Mouse (Mus musculus) heart, embryonic 16.5 days (tissue): ENCODE measurements around the gene Ubr3. TPM values are rescaled to one million over a fixed set of nuclear protein-coding genes. Genes with fewer than 3 reads are reported as not detected.

Experiments used
- ATAC-seq: fragments of 200-750 bp; cut with Nextera tagmentation; replicated peaks from 2 replicates; pipeline ENCODE4 v1.8.0; 2017; ENCODE audit warnings: moderate number of reproducible peaks; ENCODE audit not compliant: insufficient read depth, low FRiP score; ENCODE audit errors: extremely low read depth
- H3K27ac ChIP-seq: fragments of 300-500 bp; sonication (generic); 2 replicates; pipeline ENCODE4 v1.5.1; 2014; ENCODE audit warnings: mild to moderate bottlenecking, low read length, control low read depth, moderate library complexity
- H3K27me3 ChIP-seq: fragments of 300-500 bp; sonication (generic); 2 replicates; pipeline ENCODE4 v1.6.1; 2014; ENCODE audit warnings: low read length, mixed read lengths; ENCODE audit not compliant: control insufficient read depth, insufficient read depth
- H3K36me3 ChIP-seq: fragments of 300-500 bp; sonication (generic); 2 replicates; pipeline ENCODE4 v1.6.1; 2014; ENCODE audit not compliant: control insufficient read depth, insufficient read depth
- H3K4me1 ChIP-seq: fragments of 300-500 bp; sonication (generic); 2 replicates; pipeline ENCODE4 v1.6.1; 2014; ENCODE audit warnings: low read length, mixed read lengths; ENCODE audit not compliant: control insufficient read depth, insufficient read depth
- H3K4me2 ChIP-seq: fragments of 300-500 bp; sonication (generic); 2 replicates; pipeline ENCODE4 v1.6.1; 2014; ENCODE audit warnings: low read depth, mild to moderate bottlenecking, control low read depth, low read length
- H3K4me3 ChIP-seq: fragments of 300-500 bp; sonication (generic); 2 replicates; pipeline ENCODE4 v1.5.1; 2014; ENCODE audit warnings: mild to moderate bottlenecking, control low read depth, low read length
- H3K9ac ChIP-seq: fragments of 300-500 bp; sonication (generic); 2 replicates; pipeline ENCODE4 v1.6.1; 2014; ENCODE audit warnings: low read length, control low read depth
- H3K9me3 ChIP-seq: fragments of 300-500 bp; sonication (generic); replicated peaks from 2 replicates; pipeline ENCODE4 v1.6.1; 2016; ENCODE audit warnings: low read length; ENCODE audit not compliant: control insufficient read depth
- WGBS: fragments of 180-500 bp; shearing (Covaris S2); extraction: QIAGEN DNeasy Blood & Tissue Kit; methylation state at CpG from one replicate; pipeline ENCODE4 v1.1.7; 2014; 5-methylcytosine and 5-hydroxymethylcytosine counted together
- polyA plus RNA-seq: library from polyadenylated mRNA; unstranded; fragments of >200 nt; fragmentation: Nextera tagmentation; extraction: Ambion mirVana; gene quantifications from 2 replicates; pipeline ENCODE4 v1.2.1, GENCODE M21; 2015

Gene Ubr3
- polyA plus RNA-seq, 1 experiment from 2014 or later = 11.1 TPM

GRCm38 (mm10) chr2:70034895-70035294, 137.8 kb downstream of the Ubr3 start:
- 78% methylated on average over 5 of the region's 5 CpGs for WGBS
- Histone ChIP-seq H3K36me3 (no peaks in the 10 kb centered on the region), H3K4me3 (no peak overlapping the region), H3K9me3 (no peaks in the 10 kb centered on the region), H3K4me2 (no peak overlapping the region), H3K27ac (no peak overlapping the region), H3K9ac (no peak overlapping the region), H3K27me3 (no peaks in the 10 kb centered on the region), H3K4me1 (no peaks in the 10 kb centered on the region)
- ATAC-seq = no peak

DNA sequence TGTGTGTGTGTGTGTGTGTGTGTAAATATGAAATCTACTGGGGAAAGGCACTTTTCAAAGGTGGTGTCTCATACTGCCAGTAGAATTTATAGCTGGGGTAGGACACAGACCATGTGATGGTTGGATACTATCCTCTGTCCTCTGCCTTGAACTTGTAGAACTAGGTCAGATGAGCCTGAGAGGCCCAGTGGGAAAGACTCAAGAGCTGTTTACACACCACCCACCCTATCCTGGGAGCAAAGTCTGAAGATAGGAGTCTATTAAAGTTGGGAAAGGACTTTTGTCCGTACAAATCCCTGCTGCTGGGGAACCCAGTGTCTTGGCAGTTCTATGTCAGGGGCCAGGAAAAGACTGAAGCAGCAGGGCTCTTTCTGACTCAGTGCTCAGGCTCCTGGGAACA, 138.3 kb downstream of the Ubr3 start:
- Histone ChIP-seq H3K4me3 (no peak overlapping the region), H3K27ac (no peak overlapping the region), H3K36me3 (no peaks in the 10 kb centered on the region), H3K9ac (no peak overlapping the region), H3K27me3 (no peaks in the 10 kb centered on the region), H3K4me2 (no peak overlapping the region), H3K9me3 (no peaks in the 10 kb centered on the region), H3K4me1 (no peaks in the 10 kb centered on the region)
- ATAC-seq = no peak
- 56% methylated on average over 1 of the region's 1 CpGs for WGBS

DNA sequence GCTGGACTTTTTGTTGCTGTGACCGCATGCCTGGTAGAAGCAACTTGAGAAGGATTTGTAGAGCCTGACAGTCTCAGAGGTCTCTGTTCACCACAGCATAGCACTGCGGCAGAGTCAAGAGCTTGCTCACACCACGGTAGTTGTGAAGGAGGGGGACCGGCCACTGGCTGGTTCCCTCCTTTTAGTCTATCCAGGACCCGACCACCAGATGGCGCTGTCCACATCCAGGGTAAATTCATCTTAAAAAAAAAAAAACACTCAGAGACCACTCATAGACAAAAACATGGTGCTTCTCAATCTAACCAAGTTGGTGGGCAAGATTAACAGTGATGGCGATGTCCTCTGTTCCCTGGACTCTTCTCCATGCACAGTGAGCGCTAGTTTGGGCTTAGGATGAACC, 140.2 kb downstream of the Ubr3 start:
- WGBS = 68% methylated on average over 8 of the region's 8 CpGs
- H3K9ac ChIP-seq = no peak overlapping the region
- no peaks in the 10 kb centered on the region for H3K4me1 ChIP-seq
- H3K4me3 ChIP-seq = no peak overlapping the region
- ATAC-seq = no peak
- no peak overlapping the region for H3K27ac ChIP-seq
- H3K36me3 ChIP-seq = no peaks in the 10 kb centered on the region
- no peaks in the 10 kb centered on the region for H3K9me3 ChIP-seq
- H3K27me3 ChIP-seq = no peaks in the 10 kb centered on the region
- H3K4me2 ChIP-seq = no peak overlapping the region

DNA sequence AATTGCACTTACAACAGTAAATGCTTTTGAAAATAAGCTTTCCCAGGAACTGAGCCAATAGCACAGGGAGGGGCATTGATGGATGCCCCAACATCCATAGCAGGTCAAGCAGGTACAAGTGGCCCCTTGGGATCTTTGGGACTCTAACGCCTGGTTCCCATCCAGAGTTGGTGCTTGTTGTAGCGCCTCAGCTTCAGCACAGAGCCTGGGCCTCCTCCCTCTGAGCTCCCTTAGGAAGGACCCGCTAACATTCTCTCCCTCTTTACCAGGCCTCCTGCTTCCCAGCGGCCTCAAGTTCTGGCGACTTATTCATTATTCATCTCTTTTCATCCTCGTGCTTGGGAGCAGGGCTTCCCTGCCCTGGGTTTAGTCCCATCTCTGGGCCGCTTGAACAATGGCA, 141.7 kb downstream of the Ubr3 start, which contains the start of gene Myo3b:
Gene Myo3b (plus strand): TSS at position 375 of the 400 bp plus-strand sequence.
- Histone ChIP-seq H3K27me3 (no peaks in the 10 kb centered on the region), H3K4me2 (no peak within 1 kb of the TSS), H3K9ac (no peak within 1 kb of the TSS), H3K36me3 (no peaks in the 10 kb centered on the region), H3K9me3 (no peaks in the 10 kb centered on the region), H3K4me3 (no peak within 1 kb of the TSS), H3K27ac (no peak within 1 kb of the TSS), H3K4me1 (no peaks in the 10 kb centered on the region)
- ATAC-seq = no peak
- WGBS = 30% methylated on average over 7 of the region's 7 CpGs

GRCm38 (mm10) chr2:70044466-70044865, 147.4 kb downstream of the Ubr3 start:
- Histone ChIP-seq H3K4me1 (no peaks in the 10 kb centered on the region), H3K9ac (no peak overlapping the region), H3K9me3 (no peaks in the 10 kb centered on the region), H3K4me2 (no peak overlapping the region), H3K36me3 (no peaks in the 10 kb centered on the region), H3K27me3 (no peaks in the 10 kb centered on the region), H3K4me3 (no peak overlapping the region), H3K27ac (no peak overlapping the region)
- WGBS = 61% methylated on average over 6 of the region's 6 CpGs
- ATAC-seq = no peak

DNA sequence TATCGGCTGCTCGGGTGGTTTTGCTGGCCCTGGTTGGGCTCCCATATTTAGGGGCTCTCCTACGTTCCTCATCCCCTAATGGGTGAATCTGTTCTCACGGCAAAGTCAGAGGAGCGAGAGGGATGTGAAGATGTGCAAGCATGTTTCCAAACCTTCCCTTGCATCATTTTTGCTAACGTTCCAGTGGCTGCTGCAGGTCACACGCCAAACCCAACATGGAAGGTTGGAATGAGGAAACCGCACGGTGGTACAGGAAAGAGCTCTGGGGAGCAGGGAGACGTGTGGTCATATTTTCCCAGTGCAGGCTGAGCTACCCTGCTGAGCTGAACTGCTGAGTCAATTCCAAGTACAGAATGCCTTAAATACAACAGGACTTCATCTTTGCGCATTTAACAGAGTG, 150.8 kb downstream of the Ubr3 start:
- Histone ChIP-seq H3K9me3 (no peaks in the 10 kb centered on the region), H3K9ac (no peak overlapping the region), H3K27me3 (no peaks in the 10 kb centered on the region), H3K36me3 (no peaks in the 10 kb centered on the region), H3K4me1 (no peaks in the 10 kb centered on the region), H3K4me3 (no peak overlapping the region), H3K4me2 (no peak overlapping the region), H3K27ac (no peak overlapping the region)
- WGBS = 80% methylated on average over 11 of the region's 11 CpGs
- no peak for ATAC-seq

DNA sequence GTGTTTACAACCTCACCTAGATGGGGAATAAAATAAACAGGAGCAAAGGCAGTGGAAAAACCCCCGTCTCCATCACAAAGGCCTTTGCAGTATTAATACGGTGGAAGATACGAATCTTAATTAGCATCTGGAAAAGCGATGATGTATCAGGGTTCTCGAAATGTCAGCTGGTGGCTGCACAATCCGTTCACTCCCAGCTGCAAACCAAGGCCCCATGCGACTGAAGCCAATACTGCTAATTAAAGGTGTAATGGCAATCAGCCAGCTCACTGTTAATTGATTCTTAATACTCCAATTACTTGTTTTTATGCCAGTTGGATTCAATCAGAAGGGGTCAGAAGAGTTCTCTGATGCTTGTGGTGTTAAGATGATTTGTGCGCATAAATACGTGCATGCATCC, 156.8 kb downstream of the Ubr3 start:
- no peaks in the 10 kb centered on the region for H3K9me3 ChIP-seq
- no peak overlapping the region for H3K9ac ChIP-seq
- H3K4me1 ChIP-seq = no peaks in the 10 kb centered on the region
- 87% methylated on average over 9 of the region's 9 CpGs for WGBS
- ATAC-seq = no peak
- no peak overlapping the region for H3K27ac ChIP-seq
- H3K36me3 ChIP-seq = no peaks in the 10 kb centered on the region
- H3K27me3 ChIP-seq = no peaks in the 10 kb centered on the region
- H3K4me3 ChIP-seq = no peak overlapping the region
- no peak overlapping the region for H3K4me2 ChIP-seq

DNA sequence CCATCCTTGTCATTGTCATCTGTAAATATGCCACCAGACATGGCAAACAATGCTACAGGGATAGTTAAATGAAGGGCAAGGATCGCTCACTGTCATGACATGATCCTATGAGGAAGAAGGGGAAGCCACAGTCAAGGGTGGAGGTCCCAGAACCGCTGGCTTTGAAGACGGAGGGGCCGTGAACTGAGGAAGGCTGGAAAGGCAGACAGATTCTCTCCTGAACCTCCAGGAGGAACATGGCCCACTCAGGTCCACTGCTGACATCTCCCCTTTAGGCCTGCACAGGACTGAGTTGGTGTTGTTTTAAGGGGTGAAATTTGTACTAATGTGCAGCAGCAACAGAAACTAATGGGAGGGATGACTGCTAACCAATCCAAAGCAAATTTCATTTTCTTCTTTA, 161.2 kb downstream of the Ubr3 start:
- H3K27ac ChIP-seq = no peak overlapping the region
- H3K36me3 ChIP-seq = no peaks in the 10 kb centered on the region
- no peaks in the 10 kb centered on the region for H3K9me3 ChIP-seq
- no peak overlapping the region for H3K9ac ChIP-seq
- WGBS = 84% methylated on average over 4 of the region's 4 CpGs
- H3K4me1 ChIP-seq = no peaks in the 10 kb centered on the region
- H3K4me2 ChIP-seq = no peak overlapping the region
- H3K27me3 ChIP-seq = no peaks in the 10 kb centered on the region
- ATAC-seq = no peak
- H3K4me3 ChIP-seq = no peak overlapping the region

DNA sequence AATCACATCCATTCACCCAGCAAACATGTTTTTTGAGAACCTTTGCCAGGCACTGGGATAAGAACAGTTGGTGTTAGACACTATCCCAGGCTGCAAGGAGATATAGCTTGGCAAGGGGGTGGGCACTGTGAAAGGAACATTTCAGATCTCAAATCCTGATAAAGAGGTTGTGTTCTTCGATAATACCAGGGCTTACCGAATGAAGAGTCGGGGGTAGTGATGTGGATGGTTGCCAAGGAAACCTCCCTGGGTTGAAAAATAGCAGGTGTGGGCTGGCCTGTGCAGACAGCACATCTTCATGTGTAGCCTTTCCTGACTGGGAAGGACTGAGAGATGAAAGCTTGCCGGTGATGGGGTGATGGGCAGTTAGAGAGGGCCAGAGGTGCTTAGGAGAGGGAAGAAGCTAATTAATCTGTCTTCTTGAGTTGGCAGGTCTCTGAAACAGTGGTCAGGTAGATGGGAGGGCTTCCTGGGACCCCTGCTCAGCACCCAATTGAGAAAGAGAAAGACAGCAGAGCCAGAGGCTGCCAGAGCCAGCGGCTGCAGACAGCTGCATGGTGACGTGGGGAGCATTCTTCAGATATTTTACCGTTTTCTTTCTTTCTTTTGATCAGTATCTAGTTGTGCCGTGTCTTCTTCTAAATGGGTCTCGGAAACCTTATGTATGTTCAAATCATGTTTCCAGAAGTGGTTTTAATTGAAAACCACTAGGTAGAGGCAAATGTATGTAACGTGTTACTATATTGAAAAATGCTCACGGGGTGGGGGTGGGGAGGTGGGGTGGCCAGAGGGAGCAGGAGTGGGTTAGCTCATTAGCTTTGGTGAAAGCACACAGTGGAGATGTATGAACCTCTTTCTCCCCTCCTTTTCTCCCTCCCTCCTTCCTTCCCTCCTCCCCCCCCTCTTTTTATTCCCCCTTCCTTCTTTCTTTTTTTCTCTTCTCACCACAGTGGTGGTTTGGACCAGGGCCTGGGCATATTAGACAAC, 163.6 kb downstream of the Ubr3 start:
- H3K4me3 ChIP-seq = no peak overlapping the region
- H3K27me3 ChIP-seq = no peaks in the 10 kb centered on the region
- no peaks in the 10 kb centered on the region for H3K4me1 ChIP-seq
- no peaks in the 10 kb centered on the region for H3K36me3 ChIP-seq
- no peak overlapping the region for H3K27ac ChIP-seq
- no peak overlapping the region for H3K4me2 ChIP-seq
- 48% methylated on average over 11 of the region's 11 CpGs for WGBS
- H3K9ac ChIP-seq = no peak overlapping the region
- no peak for ATAC-seq
- no peaks in the 10 kb centered on the region for H3K9me3 ChIP-seq
